Mouse (Mus musculus): ENCODE data around the gene B830017H08Rik. TPM values are rescaled to one million over a fixed set of nuclear protein-coding genes. Genes with fewer than 3 reads are reported as not detected.
A peak's percentile ranks its signal among the peaks of the same experiment; 100 is the strongest.

B830017H08Rik gene
- total and polyA plus RNA-seq, 3 experiments: 0.23 to 0.33 TPM; not detected in 1

DNA sequence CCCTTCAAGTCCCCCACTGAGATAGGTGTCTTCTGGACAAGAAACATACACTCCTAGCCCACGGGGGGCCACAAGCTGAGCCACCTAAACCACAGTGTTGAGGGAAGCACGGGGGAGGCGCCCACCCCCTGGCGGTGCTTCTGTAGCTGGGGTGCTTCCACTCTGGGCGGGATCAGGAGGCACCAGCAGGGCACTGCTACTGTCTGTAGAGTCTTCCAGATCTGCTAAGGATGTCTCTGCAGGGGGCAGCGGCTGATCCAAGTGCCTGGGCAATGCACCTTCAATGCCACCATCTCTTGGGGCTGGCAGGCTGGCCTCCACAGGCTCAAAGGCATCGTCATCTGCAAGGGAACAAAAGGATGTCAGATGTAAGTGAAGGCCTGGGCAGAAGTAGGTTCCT is 9.5 kb downstream of the B830017H08Rik start:
- DNase-seq (ENCODE audit: low spot score) (no peak), ATAC-seq (ENCODE audit: extremely low read depth, insufficient number of reproducible peaks, low FRiP score, poor library complexity, severe bottlenecking) (no peak)
- no peaks in the 10 kb centered on the region for H3K27me3 ChIP-seq (ENCODE audit: insufficient read depth, low read length)
- H3K36me3 ChIP-seq (replicated peaks): peaks cover 91% of the 10 kb centered on the region
- no peak overlapping the region for H3K4me3 ChIP-seq (ENCODE audit: low read depth, low read length)
- no peak for TF ChIP-seq POLR2AphosphoS5 (IDR thresholded peaks at IDR 0.05; ENCODE audit: insufficient replicate concordance, low read depth, low read length)
- no peak for TF ChIP-seq GATA2 (IDR thresholded peaks at IDR 0.05; ENCODE audit: borderline replicate concordance, low read depth, low read length)
- no peak for TF ChIP-seq CTCF (IDR thresholded peaks at IDR 0.05; ENCODE audit: low read depth, low read length)
- no peak for TF ChIP-seq GATA1 (IDR thresholded peaks at IDR 0.05; ENCODE audit: borderline replicate concordance, low read length)
- no peak for TF ChIP-seq TAL1 (conservative IDR thresholded peaks at IDR 0.05; ENCODE audit: low read depth, low read length)
- peaks cover 3% of the 10 kb centered on the region; the same call in 1 of the 2 replicates for H3K4me1 ChIP-seq (ENCODE audit: insufficient read depth, low read depth, low read length)
- no peaks in the 10 kb centered on the region for H3K9me3 ChIP-seq (replicated peaks)

DNA sequence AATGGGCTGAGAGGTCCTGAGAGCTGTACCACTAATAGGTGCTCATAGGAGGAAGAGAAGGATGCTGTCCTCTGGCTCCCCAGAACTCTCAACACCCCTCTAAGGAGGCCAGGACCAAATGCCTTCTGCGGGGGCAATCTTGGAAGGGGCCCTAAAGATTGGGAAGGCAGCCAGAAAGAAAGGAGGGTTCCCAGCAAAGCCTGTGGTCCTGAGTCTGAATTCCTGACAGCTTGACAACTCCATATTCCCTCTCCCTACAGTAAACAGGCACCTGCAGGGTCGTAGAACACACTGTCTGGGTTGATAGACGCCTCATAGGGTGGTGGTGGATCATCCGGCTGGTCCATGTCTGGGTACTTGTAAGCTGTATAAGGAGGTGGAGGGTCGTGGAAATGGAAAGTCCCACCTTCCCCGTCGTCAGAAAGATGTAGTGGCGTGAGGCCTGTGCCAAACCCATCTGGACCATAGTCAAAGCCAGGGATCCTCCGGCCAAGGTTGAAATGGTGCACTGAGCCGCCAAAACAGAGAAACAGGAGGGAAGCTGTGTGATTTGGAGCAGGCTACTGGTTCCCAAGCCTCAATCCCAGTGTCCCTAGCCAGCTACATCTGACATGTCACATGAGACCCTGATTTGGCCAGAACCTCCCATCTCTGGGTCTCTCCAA is 10.9 kb downstream of the B830017H08Rik start:
- Histone ChIP-seq H3K4me1 (ENCODE audit: insufficient read depth, low read depth, low read length) (no peaks in the 10 kb centered on the region), H3K36me3 (replicated peaks) (peaks cover 94% of the 10 kb centered on the region), H3K4me3 (ENCODE audit: low read depth, low read length) (no peak overlapping the region), H3K27me3 (ENCODE audit: insufficient read depth, low read length) (no peaks in the 10 kb centered on the region), H3K9me3 (replicated peaks) (no peaks in the 10 kb centered on the region)
- DNase-seq (ENCODE audit: low spot score) (no peak), ATAC-seq (ENCODE audit: extremely low read depth, insufficient number of reproducible peaks, low FRiP score, poor library complexity, severe bottlenecking) (no peak)
- TF ChIP-seq GATA1 (IDR thresholded peaks at IDR 0.05; ENCODE audit: borderline replicate concordance, low read length): no peak
- TF ChIP-seq CTCF (IDR thresholded peaks at IDR 0.05; ENCODE audit: low read depth, low read length): no peak
- TF ChIP-seq TAL1 (conservative IDR thresholded peaks at IDR 0.05; ENCODE audit: low read depth, low read length): no peak
- TF ChIP-seq GATA2 (IDR thresholded peaks at IDR 0.05; ENCODE audit: borderline replicate concordance, low read depth, low read length): no peak

DNA sequence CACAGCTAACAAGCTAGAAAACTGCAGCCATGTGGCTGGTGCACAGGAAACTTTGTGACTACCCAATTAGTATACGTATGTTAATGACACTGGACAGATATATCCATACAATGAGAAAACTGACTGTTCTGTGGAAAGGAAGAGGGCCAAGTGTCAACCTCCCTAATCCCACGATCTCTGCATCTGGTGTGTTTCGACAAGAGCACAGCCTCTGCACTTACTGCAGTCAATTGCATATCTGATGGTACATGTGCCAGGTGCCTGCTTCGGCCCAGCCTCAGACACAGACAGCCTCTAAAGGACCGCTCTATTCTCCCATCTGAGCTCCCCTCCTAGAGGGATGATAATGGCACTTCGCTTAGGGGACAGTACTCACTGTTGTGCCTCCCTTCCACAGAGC is 15.5 kb downstream of the B830017H08Rik start:
- H3K4me3 ChIP-seq (ENCODE audit: low read depth, low read length): no peak overlapping the region
- peaks cover 95% of the 10 kb centered on the region for H3K36me3 ChIP-seq (replicated peaks)
- no peaks in the 10 kb centered on the region for H3K27me3 ChIP-seq (ENCODE audit: insufficient read depth, low read length)
- DNase-seq (ENCODE audit: low spot score): no peak
- peaks cover 3% of the 10 kb centered on the region; the same call in 1 of the 2 replicates for H3K4me1 ChIP-seq (ENCODE audit: insufficient read depth, low read depth, low read length)
- ATAC-seq (ENCODE audit: extremely low read depth, insufficient number of reproducible peaks, low FRiP score, poor library complexity, severe bottlenecking): no peak
- TF ChIP-seq TAL1 (conservative IDR thresholded peaks at IDR 0.05; ENCODE audit: low read depth, low read length) (no peak), POLR2AphosphoS5 (IDR thresholded peaks at IDR 0.05; ENCODE audit: insufficient replicate concordance, low read depth, low read length) (no peak), GATA1 (IDR thresholded peaks at IDR 0.05; ENCODE audit: borderline replicate concordance, low read length) (no peak), GATA2 (IDR thresholded peaks at IDR 0.05; ENCODE audit: borderline replicate concordance, low read depth, low read length) (no peak), CTCF (IDR thresholded peaks at IDR 0.05; ENCODE audit: low read depth, low read length) (no peak)
- no peaks in the 10 kb centered on the region for H3K9me3 ChIP-seq (replicated peaks)

DNA sequence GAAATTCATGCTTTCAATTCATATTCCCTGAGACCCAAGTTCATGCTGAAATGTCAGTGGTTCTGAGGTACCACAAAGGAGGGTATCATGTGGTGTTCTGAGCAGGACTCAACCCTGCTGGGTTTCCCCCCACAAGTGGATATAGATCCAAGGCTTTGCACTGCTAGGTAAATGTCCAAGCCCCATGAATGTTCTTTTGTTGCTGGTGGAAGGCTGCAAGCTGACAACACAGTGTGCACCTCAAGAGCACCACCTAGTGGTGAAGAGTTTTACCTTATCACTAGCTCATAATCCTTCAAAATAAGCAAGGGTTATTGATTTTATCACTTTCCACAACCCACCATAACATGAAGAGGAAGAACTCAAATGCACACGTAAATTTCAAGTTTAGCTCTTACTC is 16.0 kb downstream of the B830017H08Rik start:
- Histone ChIP-seq H3K27me3 (ENCODE audit: insufficient read depth, low read length) (no peaks in the 10 kb centered on the region), H3K36me3 (replicated peaks) (peaks cover 95% of the 10 kb centered on the region), H3K9me3 (replicated peaks) (no peaks in the 10 kb centered on the region), H3K4me3 (ENCODE audit: low read depth, low read length) (no peak overlapping the region), H3K4me1 (ENCODE audit: insufficient read depth, low read depth, low read length) (peaks cover 3% of the 10 kb centered on the region; the same call in 1 of the 2 replicates)
- ATAC-seq (ENCODE audit: extremely low read depth, insufficient number of reproducible peaks, low FRiP score, poor library complexity, severe bottlenecking) (no peak), DNase-seq (ENCODE audit: low spot score) (no peak)
- TF ChIP-seq TAL1 (conservative IDR thresholded peaks at IDR 0.05; ENCODE audit: low read depth, low read length): no peak
- TF ChIP-seq CTCF (IDR thresholded peaks at IDR 0.05; ENCODE audit: low read depth, low read length): peak; percentile 69

DNA sequence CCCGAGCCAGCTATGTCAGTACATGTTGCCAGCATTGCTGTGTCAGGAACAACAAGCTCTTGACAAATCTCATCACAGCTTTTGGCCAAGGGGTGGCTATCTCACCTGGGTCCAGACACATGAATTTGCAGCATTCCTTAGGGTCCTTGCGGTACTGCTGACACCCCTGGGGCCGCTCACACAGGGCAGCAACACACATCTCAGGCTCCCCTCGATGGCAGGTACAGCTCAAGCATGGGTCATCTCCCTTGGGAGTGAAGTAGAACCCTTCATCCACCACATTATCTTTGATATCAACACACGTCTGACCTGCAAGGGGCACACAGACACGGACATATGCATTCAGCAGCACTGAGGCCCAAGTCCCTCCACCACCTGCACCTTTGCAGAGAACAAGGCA is 16.6 kb downstream of the B830017H08Rik start:
- no peak overlapping the region for H3K4me3 ChIP-seq (ENCODE audit: low read depth, low read length)
- peaks cover 3% of the 10 kb centered on the region; the same call in 1 of the 2 replicates for H3K4me1 ChIP-seq (ENCODE audit: insufficient read depth, low read depth, low read length)
- H3K9me3 ChIP-seq (replicated peaks): no peaks in the 10 kb centered on the region
- H3K27me3 ChIP-seq (ENCODE audit: insufficient read depth, low read length): no peaks in the 10 kb centered on the region
- TF ChIP-seq GATA2 (IDR thresholded peaks at IDR 0.05; ENCODE audit: borderline replicate concordance, low read depth, low read length): no peak
- no peak for TF ChIP-seq CTCF (IDR thresholded peaks at IDR 0.05; ENCODE audit: low read depth, low read length)
- TF ChIP-seq GATA1 (IDR thresholded peaks at IDR 0.05; ENCODE audit: borderline replicate concordance, low read length): no peak
- TF ChIP-seq TAL1 (conservative IDR thresholded peaks at IDR 0.05; ENCODE audit: low read depth, low read length): no peak
- no peak for TF ChIP-seq POLR2AphosphoS5 (IDR thresholded peaks at IDR 0.05; ENCODE audit: insufficient replicate concordance, low read depth, low read length)
- peaks cover 95% of the 10 kb centered on the region for H3K36me3 ChIP-seq (replicated peaks)
- no peak for DNase-seq (ENCODE audit: low spot score)
- ATAC-seq (ENCODE audit: extremely low read depth, insufficient number of reproducible peaks, low FRiP score, poor library complexity, severe bottlenecking): no peak

DNA sequence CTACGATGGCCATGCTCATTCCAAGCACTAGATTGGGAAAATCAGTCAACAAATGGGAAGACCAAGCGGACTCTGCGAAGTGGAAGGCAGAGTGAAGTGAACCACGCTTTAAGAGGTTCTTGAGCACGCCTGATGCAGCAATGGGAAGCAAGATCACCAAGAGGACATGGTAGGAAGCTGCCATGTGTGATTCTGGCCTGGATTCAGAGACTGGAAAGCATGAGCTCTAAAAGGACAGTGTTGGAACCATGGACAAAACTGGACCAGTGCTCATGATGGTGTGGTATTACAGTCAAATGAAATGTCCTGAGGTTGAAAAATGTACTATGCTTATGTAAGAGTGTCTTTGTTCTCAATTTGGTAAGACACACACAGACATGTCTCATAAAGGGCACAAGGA is 18.4 kb downstream of the B830017H08Rik start:
- Histone ChIP-seq H3K9me3 (replicated peaks) (no peaks in the 10 kb centered on the region), H3K27me3 (ENCODE audit: insufficient read depth, low read length) (no peaks in the 10 kb centered on the region), H3K4me1 (ENCODE audit: insufficient read depth, low read depth, low read length) (peaks cover 3% of the 10 kb centered on the region; the same call in 1 of the 2 replicates), H3K4me3 (ENCODE audit: low read depth, low read length) (no peak overlapping the region), H3K36me3 (replicated peaks) (peaks cover 92% of the 10 kb centered on the region)
- ATAC-seq (ENCODE audit: extremely low read depth, insufficient number of reproducible peaks, low FRiP score, poor library complexity, severe bottlenecking) (no peak), DNase-seq (ENCODE audit: low spot score) (no peak)
- TF ChIP-seq GATA2 (IDR thresholded peaks at IDR 0.05; ENCODE audit: borderline replicate concordance, low read depth, low read length): no peak
- TF ChIP-seq POLR2AphosphoS5 (IDR thresholded peaks at IDR 0.05; ENCODE audit: insufficient replicate concordance, low read depth, low read length): no peak
- no peak for TF ChIP-seq CTCF (IDR thresholded peaks at IDR 0.05; ENCODE audit: low read depth, low read length)
- no peak for TF ChIP-seq GATA1 (IDR thresholded peaks at IDR 0.05; ENCODE audit: borderline replicate concordance, low read length)
- TF ChIP-seq TAL1 (conservative IDR thresholded peaks at IDR 0.05; ENCODE audit: low read depth, low read length): no peak
